Mouse (Mus musculus): ENCODE measurements around the gene Pqlc3. TPM values are rescaled to one million over a fixed set of nuclear protein-coding genes. Genes with fewer than 3 reads are reported as not detected.

Pqlc3 gene
- polyA plus RNA-seq (2015; fragmentation: Nextera tagmentation; extraction: Ambion mirVana) = 10.6 and 11.5 TPM in 2 replicates

- Histone ChIP-seq H3K36me3 (ENCODE audit: insufficient read depth, low read length) (no peaks in the 10 kb centered on the region), H3K4me1 (ENCODE audit: insufficient read depth, low read depth, low read length) (peaks cover 8% of the 10 kb centered on the region), H3K4me3 (ENCODE audit: low read depth, low read length) (peak within 1 kb of the TSS; percentile 60), H3K4me2 (replicated peaks; ENCODE audit: low read depth, low read length) (peak within 1 kb of the TSS; percentile 85), H3K27me3 (replicated peaks; ENCODE audit: insufficient read depth, low read length) (0 out of 2 replicates have a peak, but pooled peaks cover 6% of the 10 kb centered on the region), H3K9ac (replicated peaks; ENCODE audit: low read depth) (peak within 1 kb of the TSS; percentile 5; the same call in 1 of the 2 replicates), H3K9me3 (ENCODE audit: low read length) (no peaks in the 10 kb centered on the region), H3K27ac (ENCODE audit: low read length) (no peak within 1 kb of the TSS)
- ATAC-seq = peak; percentile 95
- DNase-seq (ENCODE audit: low spot score) = peak; percentile 93
- under 1% methylated on average over 57 of the region's 57 CpGs for WGBS
- TF ChIP-seq CTCF (IDR thresholded peaks at IDR 0.05) (no peak), EP300 (IDR thresholded peaks at IDR 0.05) (peak; percentile 33; the same call in 1 of the 2 replicates)
These were observed at the start of gene Pqlc3 for GRCm38 (mm10) chr12:16999739-17000497. Gene Pqlc3 (minus strand): TSS chr12:17000408.

- H3K9ac ChIP-seq (replicated peaks; ENCODE audit: low read depth) = no peak overlapping the region
- DNase-seq (ENCODE audit: low spot score) = no peak
- H3K27ac ChIP-seq (ENCODE audit: low read length) = no peak overlapping the region
- no peaks in the 10 kb centered on the region for H3K36me3 ChIP-seq (ENCODE audit: insufficient read depth, low read length)
- ATAC-seq = no peak
- WGBS = 89% methylated on average over 1 of the region's 1 CpGs
- H3K27me3 ChIP-seq (replicated peaks; ENCODE audit: insufficient read depth, low read length) = no peaks in the 10 kb centered on the region
- H3K4me3 ChIP-seq (ENCODE audit: low read depth, low read length) = no peak overlapping the region
- peak; percentile 22; the same call in 1 of the 2 replicates for TF ChIP-seq CTCF (IDR thresholded peaks at IDR 0.05)
- TF ChIP-seq EP300 (IDR thresholded peaks at IDR 0.05) = no peak
- no peaks in the 10 kb centered on the region for H3K4me1 ChIP-seq (ENCODE audit: insufficient read depth, low read depth, low read length)
- no peak overlapping the region for H3K4me2 ChIP-seq (replicated peaks; ENCODE audit: low read depth, low read length)
- no peaks in the 10 kb centered on the region for H3K9me3 ChIP-seq (ENCODE audit: low read length)
These were observed 49.6 kb upstream of the Pqlc3 start for GRCm38 (mm10) chr12:17049796-17050195.

- Histone ChIP-seq H3K36me3 (ENCODE audit: insufficient read depth, low read length) (no peaks in the 10 kb centered on the region), H3K9ac (replicated peaks; ENCODE audit: low read depth) (no peak overlapping the region), H3K4me1 (ENCODE audit: insufficient read depth, low read depth, low read length) (no peaks in the 10 kb centered on the region), H3K4me2 (replicated peaks; ENCODE audit: low read depth, low read length) (no peak overlapping the region), H3K27me3 (replicated peaks; ENCODE audit: insufficient read depth, low read length) (no peaks in the 10 kb centered on the region), H3K9me3 (ENCODE audit: low read length) (no peaks in the 10 kb centered on the region), H3K27ac (ENCODE audit: low read length) (no peak overlapping the region), H3K4me3 (ENCODE audit: low read depth, low read length) (no peak overlapping the region)
- TF ChIP-seq CTCF (IDR thresholded peaks at IDR 0.05) (no peak), EP300 (IDR thresholded peaks at IDR 0.05) (no peak)
- ATAC-seq (peak; percentile 28; the same call in 1 of the 2 replicates), DNase-seq (ENCODE audit: low spot score) (peak; percentile 10)
- WGBS = 57% methylated on average over 7 of the region's 7 CpGs
These were observed 48.9 kb upstream of the Pqlc3 start for GRCm38 (mm10) chr12:17048979-17049612.

GRCm38 (mm10) chr12:17043311-17043710 is 43.1 kb upstream of the Pqlc3 start:
- H3K36me3 ChIP-seq (ENCODE audit: insufficient read depth, low read length) = no peaks in the 10 kb centered on the region
- no peak overlapping the region for H3K4me2 ChIP-seq (replicated peaks; ENCODE audit: low read depth, low read length)
- H3K9me3 ChIP-seq (ENCODE audit: low read length) = no peaks in the 10 kb centered on the region
- TF ChIP-seq CTCF (IDR thresholded peaks at IDR 0.05) = no peak
- TF ChIP-seq EP300 (IDR thresholded peaks at IDR 0.05) = no peak
- ATAC-seq (no peak), DNase-seq (ENCODE audit: low spot score) (no peak)
- no peak overlapping the region for H3K4me3 ChIP-seq (ENCODE audit: low read depth, low read length)
- no peaks in the 10 kb centered on the region for H3K27me3 ChIP-seq (replicated peaks; ENCODE audit: insufficient read depth, low read length)
- H3K9ac ChIP-seq (replicated peaks; ENCODE audit: low read depth) = no peak overlapping the region
- 42% methylated on average over 5 of the region's 5 CpGs for WGBS
- no peaks in the 10 kb centered on the region for H3K4me1 ChIP-seq (ENCODE audit: insufficient read depth, low read depth, low read length)
- H3K27ac ChIP-seq (ENCODE audit: low read length) = no peak overlapping the region

GRCm38 (mm10) chr12:17040567-17040966 is 40.4 kb upstream of the Pqlc3 start:
- DNase-seq (ENCODE audit: low spot score) (peak; percentile 26), ATAC-seq (no peak)
- Histone ChIP-seq H3K4me1 (ENCODE audit: insufficient read depth, low read depth, low read length) (no peaks in the 10 kb centered on the region), H3K27ac (ENCODE audit: low read length) (no peak overlapping the region), H3K4me2 (replicated peaks; ENCODE audit: low read depth, low read length) (no peak overlapping the region), H3K27me3 (replicated peaks; ENCODE audit: insufficient read depth, low read length) (no peaks in the 10 kb centered on the region), H3K9ac (replicated peaks; ENCODE audit: low read depth) (no peak overlapping the region), H3K36me3 (ENCODE audit: insufficient read depth, low read length) (no peaks in the 10 kb centered on the region), H3K4me3 (ENCODE audit: low read depth, low read length) (no peak overlapping the region), H3K9me3 (ENCODE audit: low read length) (no peaks in the 10 kb centered on the region)
- 0 out of 2 replicates have a peak, but pooled peaks have one; percentile 15 for TF ChIP-seq EP300 (IDR thresholded peaks at IDR 0.05)
- no peak for TF ChIP-seq CTCF (IDR thresholded peaks at IDR 0.05)
- 33% methylated on average over 1 of the region's 1 CpGs for WGBS

- Histone ChIP-seq H3K27me3 (replicated peaks; ENCODE audit: insufficient read depth, low read length) (no peaks in the 10 kb centered on the region), H3K4me1 (ENCODE audit: insufficient read depth, low read depth, low read length) (no peaks in the 10 kb centered on the region), H3K9ac (replicated peaks; ENCODE audit: low read depth) (no peak overlapping the region), H3K27ac (ENCODE audit: low read length) (no peak overlapping the region), H3K4me3 (ENCODE audit: low read depth, low read length) (no peak overlapping the region), H3K36me3 (ENCODE audit: insufficient read depth, low read length) (no peaks in the 10 kb centered on the region), H3K9me3 (ENCODE audit: low read length) (no peaks in the 10 kb centered on the region), H3K4me2 (replicated peaks; ENCODE audit: low read depth, low read length) (no peak overlapping the region)
- DNase-seq (ENCODE audit: low spot score) = no peak
- ATAC-seq = no peak
- TF ChIP-seq CTCF (IDR thresholded peaks at IDR 0.05) (no peak), EP300 (IDR thresholded peaks at IDR 0.05) (no peak)
- 64% methylated on average over 2 of the region's 2 CpGs for WGBS
These were observed 39.2 kb upstream of the Pqlc3 start for GRCm38 (mm10) chr12:17039415-17039814.

All from lung, postnatal 0 days (tissue).